Mouse (Mus musculus) forebrain, postnatal 0 days (tissue): ENCODE data around the gene Adtrp. TPM values are rescaled to one million over a fixed set of nuclear protein-coding genes. Genes with fewer than 3 reads are reported as not detected.
A peak's percentile ranks its signal among the peaks of the same experiment; 100 is the strongest.

Experiments used
- ATAC-seq: fragments of 200-750 bp; cut with Nextera tagmentation; 2 replicates; pipeline ENCODE4 v1.8.0; 2017; ENCODE audit warnings: mild to moderate bottlenecking, moderate library complexity
- DNase-seq: peaks from one replicate; pipeline ENCODE4 v3.0.0-alpha.2; 2015
- H3K27ac ChIP-seq: fragments of 300-500 bp; sonication (generic); 2 replicates; pipeline ENCODE4 v1.5.1; 2014; ENCODE audit warnings: low read depth, mild to moderate bottlenecking, antibody characterized with exemption, low read length, moderate library complexity, mixed read lengths
- H3K27me3 ChIP-seq: fragments of 300-500 bp; sonication (generic); 2 replicates; pipeline ENCODE4 v1.6.1; 2014; ENCODE audit warnings: mild to moderate bottlenecking, low read length, mixed read lengths; ENCODE audit not compliant: insufficient read depth
- H3K36me3 ChIP-seq: fragments of 300-500 bp; sonication (generic); 2 replicates; pipeline ENCODE4 v1.6.1; 2014; ENCODE audit warnings: mild to moderate bottlenecking, moderate library complexity; ENCODE audit not compliant: insufficient read depth
- H3K4me1 ChIP-seq: fragments of 300-500 bp; sonication (generic); 2 replicates; pipeline ENCODE4 v1.6.1; 2014; ENCODE audit warnings: antibody characterized with exemption; ENCODE audit not compliant: insufficient read depth
- H3K4me2 ChIP-seq: fragments of 300-500 bp; sonication (generic); 2 replicates; pipeline ENCODE4 v1.6.1; 2014; ENCODE audit warnings: low read depth, mild to moderate bottlenecking, moderate library complexity
- H3K4me3 ChIP-seq: fragments of 300-500 bp; sonication (generic); 2 replicates; pipeline ENCODE4 v1.5.1; 2014; ENCODE audit warnings: low read depth, low read length, mixed read lengths
- H3K9ac ChIP-seq: fragments of 300-500 bp; sonication (generic); 2 replicates; pipeline ENCODE4 v1.6.1; 2014; ENCODE audit warnings: mild to moderate bottlenecking
- H3K9me3 ChIP-seq: fragments of 300-500 bp; sonication (generic); 2 replicates; pipeline ENCODE4 v1.6.1; 2016; ENCODE audit warnings: low read length
- CTCF ChIP-seq: sonication (generic); IDR thresholded peaks from 2 replicates; pipeline ENCODE4 v1.5.1; 2016; ENCODE audit warnings: antibody characterized with exemption, control low read depth, low read depth
- WGBS: fragments of 180-500 bp; shearing (Covaris S2); extraction: QIAGEN DNeasy Blood & Tissue Kit; methylation state at CpG from one replicate; pipeline ENCODE4 v1.1.7; 2014; 5-methylcytosine and 5-hydroxymethylcytosine counted together
- polyA plus RNA-seq: library from polyadenylated mRNA; unstranded; fragments of >200 nt; fragmentation: Nextera tagmentation; extraction: Ambion mirVana; gene quantifications from 2 replicates; pipeline ENCODE4 v1.2.1, GENCODE M21; 2015
- total RNA-seq: library from RNA; depleted of rRNA; stranded (reverse); fragments of >200 nt; gene quantifications from 2 replicates; pipeline ENCODE4 v1.2.3, GENCODE M21; 2014

Adtrp gene
- total and polyA plus RNA-seq, 2 experiments from 2014 or later, result not detected

DNA sequence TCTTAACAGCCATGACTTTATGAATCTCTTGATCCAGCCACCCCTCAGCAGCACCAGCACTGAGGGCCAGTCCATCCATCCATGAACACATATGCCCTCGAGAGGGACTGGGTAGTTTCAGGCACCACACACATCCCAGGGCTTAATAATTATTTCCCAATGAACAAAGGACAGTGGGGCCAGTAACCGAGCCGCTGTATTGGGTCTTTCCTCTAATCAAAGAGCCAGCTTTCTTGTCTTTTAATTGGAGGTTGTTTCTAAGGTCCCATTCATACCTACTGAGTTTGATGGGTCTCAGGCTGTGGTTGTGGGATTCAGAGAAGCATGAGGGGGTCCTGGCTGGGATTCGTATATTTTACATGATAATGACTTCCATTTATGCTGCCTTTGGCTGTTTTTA is 40.2 kb downstream of the Adtrp start:
- Histone ChIP-seq H3K4me1 (no peaks in the 10 kb centered on the region), H3K4me3 (no peak overlapping the region), H3K27me3 (no peaks in the 10 kb centered on the region; the same call in 1 of the 2 replicates), H3K27ac (peak overlapping the region; percentile 62; the same call in 1 of the 2 replicates), H3K9me3 (no peaks in the 10 kb centered on the region), H3K36me3 (no peaks in the 10 kb centered on the region), H3K4me2 (no peak overlapping the region), H3K9ac (no peak overlapping the region)
- peak; percentile 89 for ATAC-seq
- TF ChIP-seq CTCF, result no peak
- DNase-seq, result no peak
- 13% methylated on average over 4 of the region's 4 CpGs for WGBS

DNA sequence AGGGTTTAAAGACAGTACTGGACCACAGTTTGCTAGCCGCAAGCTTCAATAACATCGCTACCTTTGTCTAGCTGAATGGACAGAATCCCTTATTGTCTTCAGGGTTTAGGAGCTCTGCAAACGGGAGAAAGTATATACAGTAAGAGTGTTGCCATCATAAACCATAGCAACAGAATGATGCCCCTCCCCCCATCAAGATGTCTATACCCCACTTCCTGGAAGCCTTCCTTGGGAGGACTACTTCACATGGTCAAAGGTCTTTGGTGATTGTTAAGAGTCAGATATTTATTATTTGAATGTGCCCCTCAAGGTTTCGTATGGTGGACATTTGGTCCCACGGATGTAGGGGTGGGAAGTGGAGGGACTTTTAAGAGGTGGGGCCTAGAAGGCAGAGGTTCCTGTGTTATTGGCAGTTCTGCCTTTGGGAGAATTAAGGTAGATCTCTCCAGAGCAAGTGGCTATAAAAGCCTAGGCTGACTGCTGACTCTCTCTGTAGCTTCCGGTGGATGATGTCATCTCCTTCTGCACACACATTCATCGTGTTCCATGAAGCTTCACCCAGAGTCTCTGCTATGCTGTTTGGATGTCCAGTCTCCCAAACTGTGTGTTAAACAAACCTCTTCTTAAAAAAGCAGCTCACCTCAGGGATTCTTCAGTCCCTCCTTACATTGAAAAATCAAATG is 42.2 kb downstream of the Adtrp start:
- Histone ChIP-seq H3K4me1 (peaks cover 14% of the 10 kb centered on the region; the same call in 1 of the 2 replicates), H3K27ac (no peak overlapping the region), H3K36me3 (no peaks in the 10 kb centered on the region), H3K9me3 (no peaks in the 10 kb centered on the region), H3K4me2 (no peak overlapping the region), H3K27me3 (no peaks in the 10 kb centered on the region; the same call in 1 of the 2 replicates), H3K4me3 (no peak overlapping the region), H3K9ac (no peak overlapping the region)
- no peak for DNase-seq
- WGBS, result 85% methylated on average over 7 of the region's 7 CpGs
- ATAC-seq, result no peak
- TF ChIP-seq CTCF, result no peak

DNA sequence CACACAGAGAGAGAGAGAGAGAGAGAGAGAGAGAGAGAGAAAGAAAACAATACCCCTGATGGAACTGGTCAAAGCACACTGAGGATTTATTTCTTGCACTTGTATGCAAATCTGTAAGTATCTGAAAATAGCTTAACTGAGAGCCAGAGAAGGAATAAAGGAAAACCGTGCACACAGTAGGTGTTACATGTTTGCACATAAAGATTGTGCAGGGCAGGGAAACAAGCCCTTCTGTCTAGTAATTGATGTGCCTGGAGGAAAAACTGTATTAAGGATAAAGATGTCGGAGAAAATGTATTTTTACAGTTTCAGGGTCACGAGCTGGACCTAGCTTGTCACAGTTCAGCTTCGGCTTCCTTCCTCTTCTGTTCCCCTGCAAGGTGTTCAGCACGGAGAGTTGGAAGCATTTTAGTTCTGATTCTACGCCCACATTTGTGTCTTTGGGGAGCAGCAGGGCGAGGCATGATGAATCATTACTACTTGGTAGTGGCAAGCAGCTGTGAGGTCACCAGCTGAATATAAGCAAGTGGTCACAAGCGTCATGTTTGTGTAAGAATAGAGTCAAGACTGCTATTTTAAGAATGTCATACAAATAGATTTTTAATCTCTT is 43.7 kb downstream of the Adtrp start:
- no peak for TF ChIP-seq CTCF
- H3K4me2 ChIP-seq, result no peak overlapping the region
- ATAC-seq, result no peak
- H3K4me1 ChIP-seq, result peaks cover 14% of the 10 kb centered on the region; the same call in 1 of the 2 replicates
- no peak overlapping the region for H3K9ac ChIP-seq
- no peaks in the 10 kb centered on the region for H3K27me3 ChIP-seq
- no peak overlapping the region for H3K4me3 ChIP-seq
- DNase-seq, result no peak
- WGBS, result 70% methylated on average over 8 of the region's 8 CpGs
- no peaks in the 10 kb centered on the region for H3K9me3 ChIP-seq
- no peak overlapping the region for H3K27ac ChIP-seq
- no peaks in the 10 kb centered on the region for H3K36me3 ChIP-seq

DNA sequence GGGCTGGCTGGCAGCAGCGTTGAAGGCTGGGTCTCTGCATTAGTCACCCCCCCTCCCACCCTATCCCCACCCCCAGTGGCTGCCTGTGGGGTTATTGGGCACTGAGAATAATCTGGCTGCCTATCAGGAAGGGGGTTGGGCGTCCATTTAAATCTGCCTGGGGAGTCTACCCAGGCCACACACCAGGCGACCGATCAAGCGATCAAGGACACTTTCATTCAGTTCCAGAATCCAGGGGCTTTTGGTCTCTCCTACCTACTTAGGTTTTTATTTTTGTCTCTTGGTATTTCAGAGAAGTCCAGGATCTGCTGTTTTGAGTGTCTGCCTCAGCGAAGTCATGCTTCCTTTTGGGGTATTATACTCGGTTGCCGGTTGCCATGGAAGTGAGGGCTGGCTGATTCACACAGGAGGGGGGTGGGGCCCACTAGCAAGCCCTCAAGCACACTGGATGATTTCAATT is 46.3 kb downstream of the Adtrp start:
- no peak for TF ChIP-seq CTCF
- Histone ChIP-seq H3K9me3 (no peaks in the 10 kb centered on the region), H3K4me1 (peaks cover 14% of the 10 kb centered on the region; the same call in 1 of the 2 replicates), H3K27ac (peak overlapping the region; percentile 62; the same call in 1 of the 2 replicates), H3K36me3 (no peaks in the 10 kb centered on the region), H3K4me3 (0 out of 2 replicates have a peak overlapping the region, but pooled peaks have one; percentile 9), H3K27me3 (no peaks in the 10 kb centered on the region), H3K4me2 (peak overlapping the region; percentile 26), H3K9ac (0 out of 2 replicates have a peak overlapping the region, but pooled peaks have one; percentile 3)
- WGBS, result 4% methylated on average over 8 of the region's 8 CpGs
- ATAC-seq, result peak; percentile 94
- DNase-seq, result peak; percentile 81

DNA sequence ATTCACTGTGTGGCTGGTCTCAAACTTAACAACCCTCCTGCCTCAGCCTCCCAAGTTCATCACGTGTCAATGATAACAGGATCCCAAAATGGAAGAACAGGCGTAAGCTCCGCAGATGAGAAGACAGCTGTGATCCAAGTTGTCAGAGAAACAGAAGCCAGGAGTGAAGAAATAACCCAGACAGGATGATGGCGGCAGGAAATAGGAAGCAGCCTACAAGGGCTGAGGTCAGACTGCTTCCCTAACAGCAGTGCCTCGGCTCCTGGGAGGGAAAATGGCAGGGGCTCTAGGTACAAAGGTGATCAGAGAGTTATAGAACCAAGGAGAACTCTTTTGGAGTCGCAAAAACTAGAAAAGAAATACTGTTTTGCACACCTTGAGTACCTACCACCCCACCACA is 54.6 kb downstream of the Adtrp start:
- no peak overlapping the region for H3K4me3 ChIP-seq
- no peak overlapping the region for H3K27ac ChIP-seq
- TF ChIP-seq CTCF, result no peak
- H3K4me1 ChIP-seq, result no peaks in the 10 kb centered on the region
- WGBS, result 92% methylated on average over 6 of the region's 6 CpGs
- no peaks in the 10 kb centered on the region for H3K36me3 ChIP-seq
- H3K4me2 ChIP-seq, result no peak overlapping the region
- ATAC-seq, result no peak
- no peak overlapping the region for H3K9ac ChIP-seq
- H3K9me3 ChIP-seq, result no peaks in the 10 kb centered on the region
- H3K27me3 ChIP-seq, result no peaks in the 10 kb centered on the region
- no peak for DNase-seq

DNA sequence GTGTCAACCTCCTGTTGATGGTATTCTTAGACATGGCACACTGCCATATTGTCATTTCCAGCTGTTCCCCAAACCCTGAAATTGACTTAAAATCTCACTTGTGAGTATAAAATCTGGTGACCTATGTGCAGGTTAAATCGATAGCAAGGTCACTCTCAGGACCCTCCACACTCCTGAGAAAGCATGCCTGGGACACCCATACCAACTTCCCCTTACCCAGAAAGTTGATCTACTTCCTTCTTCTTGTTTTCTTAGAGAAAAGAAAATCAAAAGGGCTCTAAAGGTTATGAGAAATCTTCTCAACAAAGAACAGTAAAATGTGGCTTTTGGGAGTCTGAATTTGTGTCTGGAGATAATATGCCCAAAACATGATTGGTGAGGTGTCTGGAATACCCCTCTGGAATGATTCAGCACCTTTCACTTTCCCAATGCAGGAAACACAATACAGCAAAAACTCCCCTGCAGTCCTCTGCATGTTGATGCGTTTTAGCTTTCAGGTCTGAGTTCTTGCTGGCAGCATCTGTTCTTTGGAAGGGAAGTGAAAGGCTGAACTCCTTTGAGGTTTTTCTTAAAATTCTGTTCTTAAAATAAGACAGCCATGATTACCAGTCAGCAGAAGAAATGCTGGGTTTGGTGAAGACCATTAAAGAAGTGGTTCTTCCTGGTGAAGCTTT is 59.5 kb downstream of the Adtrp start:
- no peak for DNase-seq
- H3K4me2 ChIP-seq, result no peak overlapping the region
- no peaks in the 10 kb centered on the region for H3K27me3 ChIP-seq
- H3K4me1 ChIP-seq, result no peaks in the 10 kb centered on the region
- H3K9ac ChIP-seq, result no peak overlapping the region
- ATAC-seq, result no peak
- 74% methylated on average over 2 of the region's 2 CpGs for WGBS
- no peak overlapping the region for H3K4me3 ChIP-seq
- H3K27ac ChIP-seq, result no peak overlapping the region
- H3K9me3 ChIP-seq, result no peaks in the 10 kb centered on the region
- no peaks in the 10 kb centered on the region for H3K36me3 ChIP-seq
- TF ChIP-seq CTCF, result no peak

DNA sequence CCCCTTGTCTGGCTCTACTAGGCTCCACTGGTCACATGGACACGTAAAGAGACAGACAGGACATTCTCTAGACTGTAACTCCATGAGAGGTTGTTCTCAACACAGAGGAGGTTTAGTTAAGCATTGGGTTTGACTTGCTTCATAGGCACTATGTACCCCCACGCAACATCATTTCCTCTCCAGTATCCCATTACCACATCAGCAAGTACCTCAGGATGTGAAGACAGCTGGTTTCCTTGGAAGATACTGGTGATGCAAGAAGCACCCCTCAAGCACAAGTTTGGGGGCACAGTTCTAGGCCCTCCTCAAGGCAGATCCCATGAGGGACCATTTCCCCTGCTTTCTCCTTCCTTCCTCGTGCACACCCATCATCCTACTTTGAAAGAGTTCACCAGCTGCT is 60.8 kb downstream of the Adtrp start:
- no peak overlapping the region for H3K27ac ChIP-seq
- no peak for ATAC-seq
- H3K4me1 ChIP-seq, result no peaks in the 10 kb centered on the region
- no peaks in the 10 kb centered on the region for H3K36me3 ChIP-seq
- H3K27me3 ChIP-seq, result no peaks in the 10 kb centered on the region
- H3K9ac ChIP-seq, result no peak overlapping the region
- TF ChIP-seq CTCF, result no peak
- no peak overlapping the region for H3K4me3 ChIP-seq
- H3K4me2 ChIP-seq, result no peak overlapping the region
- 94% methylated on average over 3 of the region's 3 CpGs for WGBS
- DNase-seq, result no peak
- no peaks in the 10 kb centered on the region for H3K9me3 ChIP-seq
